Mouse (Mus musculus) NIH3T3 (cell line): ENCODE results near the gene Ttc39b.
"Not testable (repeated sequence)": the region's sequence is repeated elsewhere in the genome, so short reads cannot be mapped to it uniquely, and the experiment has no call there.

Experiments
- DNase-seq: peaks from one replicate; pipeline ENCODE4 v3.0.0-alpha.2; 2012; ENCODE audit warnings: low read depth

Ttc39b gene

DNA sequence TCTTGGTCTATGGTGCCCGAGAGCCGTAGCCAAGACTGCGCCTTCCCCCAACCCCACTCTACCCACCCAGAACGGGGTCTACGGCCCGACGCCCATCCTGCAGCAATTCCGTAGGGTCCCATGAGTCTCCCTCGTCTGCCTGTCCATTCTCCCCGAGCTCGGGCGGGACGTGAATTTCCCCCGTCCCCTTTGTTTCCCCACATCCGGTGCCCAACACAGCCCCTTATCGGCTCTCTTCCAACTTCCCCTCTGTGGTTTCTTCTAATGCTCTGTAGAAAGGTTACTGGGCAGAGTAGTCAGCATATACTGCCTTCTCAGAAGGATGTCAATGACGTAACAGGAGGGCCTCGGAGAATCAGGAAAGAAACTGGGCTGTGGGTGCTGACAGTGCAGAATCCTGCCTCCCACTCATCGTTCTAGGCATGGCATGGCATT lies 50.4 kb downstream of the Ttc39b start:
- DNase-seq: no peak

DNA sequence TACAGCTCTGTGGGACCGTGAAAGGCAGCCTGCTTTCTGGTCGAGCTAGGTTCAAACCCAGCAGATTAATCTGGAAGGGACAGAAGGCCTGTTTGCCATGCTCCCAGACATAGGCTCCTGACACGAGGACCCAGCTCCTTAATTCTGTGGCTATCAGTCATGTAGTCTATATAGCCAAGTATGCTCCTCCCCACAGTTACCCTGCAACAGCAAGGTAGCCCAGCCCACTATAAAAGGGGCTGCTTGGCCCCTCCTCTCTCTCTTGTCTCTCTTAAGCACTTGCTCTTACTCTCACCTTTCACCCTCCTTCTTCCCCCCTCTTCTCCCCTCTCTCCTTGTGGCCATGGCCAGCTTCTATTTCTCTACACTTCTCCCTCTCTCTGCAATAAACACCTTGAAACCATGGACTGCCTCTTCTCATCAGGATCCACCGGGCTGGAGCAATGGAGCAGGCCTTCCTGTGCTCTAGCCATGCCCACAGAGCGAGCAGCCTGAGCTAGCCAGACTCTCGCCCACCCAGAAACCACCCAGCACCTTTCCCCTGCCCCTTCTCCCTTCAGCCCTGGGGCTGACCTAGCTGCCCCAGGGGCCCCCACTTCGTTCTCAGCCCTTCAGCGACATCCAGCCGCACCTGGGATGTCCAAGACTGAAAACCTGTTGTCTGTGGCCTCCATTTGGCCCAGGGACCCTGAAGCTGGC lies 51.0 kb downstream of the Ttc39b start:
- no peak for DNase-seq

DNA sequence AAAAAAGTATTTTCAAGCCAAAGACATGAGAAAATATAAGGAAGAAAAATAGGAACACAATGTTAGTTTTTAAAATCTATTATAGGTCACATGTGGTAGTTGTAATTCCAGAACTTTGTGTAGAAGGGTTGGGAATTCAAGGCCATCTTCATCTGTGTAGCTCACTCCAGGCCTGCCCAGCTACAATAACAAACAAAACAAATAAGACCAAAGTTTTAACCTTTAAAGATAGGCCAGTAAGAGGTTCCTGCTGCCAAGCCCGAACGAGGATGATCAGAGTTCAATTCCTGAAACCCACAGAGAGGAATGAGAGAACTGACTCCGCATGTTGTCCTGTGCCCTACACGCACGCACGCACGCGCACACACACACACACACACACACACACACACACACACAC lies 53.6 kb downstream of the Ttc39b start:
- no peak for DNase-seq

DNA sequence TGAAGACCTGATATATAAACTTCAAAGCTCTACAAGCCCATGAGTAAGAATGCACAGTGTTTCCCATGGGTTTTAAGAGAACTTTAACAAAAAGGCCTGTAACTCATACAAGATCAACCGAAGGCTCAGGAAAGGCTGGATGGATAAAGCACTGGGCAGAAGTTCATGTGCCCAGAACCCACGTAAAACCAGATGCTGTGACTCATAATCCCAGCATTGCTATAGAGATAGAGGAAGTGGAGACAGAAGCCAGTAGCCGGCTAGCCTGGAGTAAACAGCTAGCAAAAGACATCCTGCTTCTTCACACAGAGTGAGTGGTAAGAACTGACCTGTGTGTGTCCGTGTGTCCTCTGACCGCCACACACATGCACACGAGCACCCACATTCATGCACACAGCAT lies 54.4 kb downstream of the Ttc39b start:
- DNase-seq: peak; percentile 79

DNA sequence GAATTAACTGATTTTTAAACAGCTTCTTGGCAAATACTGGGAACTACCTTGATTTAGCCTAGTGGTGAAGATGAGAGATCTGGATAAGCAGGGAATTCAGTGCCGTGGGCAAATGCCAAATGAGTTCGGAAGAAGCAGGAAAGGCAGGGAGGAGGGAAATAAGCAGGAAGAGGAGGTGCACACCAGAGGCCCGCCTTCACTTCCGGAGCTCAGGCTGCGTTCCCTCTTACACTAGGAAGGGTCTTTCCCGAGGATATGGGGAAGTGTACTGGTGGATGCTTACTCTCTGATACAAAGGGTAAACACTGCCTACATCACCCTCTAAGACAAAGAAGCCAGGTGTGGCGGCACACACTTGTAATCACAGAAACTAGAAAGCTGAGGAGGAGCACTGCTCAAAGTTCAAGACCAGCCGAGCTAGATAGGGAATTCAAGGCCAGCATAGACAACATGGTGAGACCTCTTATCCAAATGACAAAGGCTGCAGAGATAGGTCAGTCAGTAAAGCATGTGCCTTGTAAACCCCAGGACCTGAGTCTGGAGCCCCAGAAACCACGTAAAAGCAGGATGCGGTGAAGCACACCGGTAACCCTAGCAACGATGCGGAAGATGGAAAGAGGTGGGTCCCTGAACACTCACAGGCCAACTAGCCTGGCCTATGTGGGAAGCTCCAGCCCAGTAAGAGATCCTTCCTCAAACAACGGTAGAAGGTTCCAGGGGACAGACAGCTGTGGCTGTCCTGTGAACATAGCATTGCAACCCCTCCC lies 57.9 kb downstream of the Ttc39b start:
- DNase-seq: no peak

DNA sequence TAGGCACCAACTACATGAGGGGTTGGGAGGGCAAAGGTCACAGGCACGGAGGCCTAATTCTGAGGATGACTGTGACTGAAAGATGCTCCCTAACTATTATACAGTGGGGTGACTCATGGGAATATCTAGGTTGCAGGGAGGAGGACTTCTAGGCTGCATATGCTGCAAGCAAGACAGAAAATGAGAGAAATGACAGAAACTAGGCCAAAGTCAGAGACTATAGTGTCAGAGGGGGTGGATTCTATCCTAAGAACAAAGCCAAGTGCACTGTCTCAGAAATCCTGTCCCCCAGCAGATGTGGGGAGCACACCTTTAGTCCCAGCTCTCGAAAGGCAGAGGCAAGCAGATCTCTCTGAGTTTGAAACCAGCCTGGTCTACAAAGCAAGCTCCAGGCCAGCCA lies 59.2 kb downstream of the Ttc39b start:
- DNase-seq: no peak

DNA sequence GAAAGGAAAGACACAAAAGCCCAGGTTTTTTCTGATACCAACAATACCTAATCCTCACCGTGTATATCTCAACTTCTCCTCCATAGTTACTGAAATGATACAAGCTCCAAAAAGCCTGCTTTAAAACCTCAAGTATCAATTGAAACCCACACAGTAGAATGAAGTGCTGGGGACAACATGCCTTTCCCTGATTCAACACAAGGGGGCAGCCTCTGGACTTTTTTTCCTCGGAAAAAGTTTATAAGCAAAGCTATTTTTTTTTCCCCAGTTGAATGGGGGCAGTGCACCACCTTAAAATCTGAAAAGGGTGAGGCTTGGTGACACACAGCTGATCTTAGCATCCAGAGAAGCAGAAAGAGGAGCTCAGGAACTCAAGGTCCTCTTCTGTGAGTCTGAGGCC lies 62.1 kb downstream of the Ttc39b start:
- peak; percentile 87 for DNase-seq

DNA sequence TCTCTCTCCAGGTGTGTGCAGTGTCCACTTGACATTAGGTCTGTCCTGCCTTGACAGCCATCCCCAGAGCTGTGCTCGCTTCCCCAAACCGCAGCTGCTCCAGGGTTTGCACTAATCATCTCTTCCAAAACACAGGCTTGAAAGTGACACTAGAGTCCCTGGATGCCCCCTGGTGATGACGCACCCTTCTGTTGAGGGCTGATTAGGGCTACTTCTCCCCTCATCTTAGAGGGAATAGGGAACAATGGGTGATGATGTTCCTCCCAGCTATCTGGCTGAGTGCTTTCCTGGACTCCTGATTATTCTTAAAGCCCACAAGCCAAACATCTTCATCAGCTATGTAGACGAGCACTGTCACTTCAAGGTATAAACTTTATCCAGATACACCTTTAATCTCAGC lies 64.4 kb downstream of the Ttc39b start:
- DNase-seq: no peak

DNA sequence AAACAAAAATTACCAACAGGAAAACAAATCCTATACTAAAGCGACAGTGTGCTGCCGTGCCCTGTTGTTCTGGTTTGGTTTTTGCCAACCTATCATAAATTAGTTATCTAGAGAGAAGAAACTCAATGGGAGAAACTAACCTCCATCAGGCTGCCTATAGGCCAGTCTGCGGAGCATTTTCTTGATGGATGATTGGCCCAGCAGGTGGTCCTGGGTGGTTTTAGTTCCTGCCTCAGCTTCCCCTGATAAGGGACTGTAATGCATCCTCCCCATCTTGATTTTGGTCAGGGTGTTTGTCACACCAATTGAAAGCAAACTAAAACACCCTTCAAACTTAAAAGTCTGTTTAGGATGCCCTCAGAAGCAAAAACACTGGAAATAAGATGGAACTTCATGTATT lies 65.8 kb downstream of the Ttc39b start:
- no peak for DNase-seq

DNA sequence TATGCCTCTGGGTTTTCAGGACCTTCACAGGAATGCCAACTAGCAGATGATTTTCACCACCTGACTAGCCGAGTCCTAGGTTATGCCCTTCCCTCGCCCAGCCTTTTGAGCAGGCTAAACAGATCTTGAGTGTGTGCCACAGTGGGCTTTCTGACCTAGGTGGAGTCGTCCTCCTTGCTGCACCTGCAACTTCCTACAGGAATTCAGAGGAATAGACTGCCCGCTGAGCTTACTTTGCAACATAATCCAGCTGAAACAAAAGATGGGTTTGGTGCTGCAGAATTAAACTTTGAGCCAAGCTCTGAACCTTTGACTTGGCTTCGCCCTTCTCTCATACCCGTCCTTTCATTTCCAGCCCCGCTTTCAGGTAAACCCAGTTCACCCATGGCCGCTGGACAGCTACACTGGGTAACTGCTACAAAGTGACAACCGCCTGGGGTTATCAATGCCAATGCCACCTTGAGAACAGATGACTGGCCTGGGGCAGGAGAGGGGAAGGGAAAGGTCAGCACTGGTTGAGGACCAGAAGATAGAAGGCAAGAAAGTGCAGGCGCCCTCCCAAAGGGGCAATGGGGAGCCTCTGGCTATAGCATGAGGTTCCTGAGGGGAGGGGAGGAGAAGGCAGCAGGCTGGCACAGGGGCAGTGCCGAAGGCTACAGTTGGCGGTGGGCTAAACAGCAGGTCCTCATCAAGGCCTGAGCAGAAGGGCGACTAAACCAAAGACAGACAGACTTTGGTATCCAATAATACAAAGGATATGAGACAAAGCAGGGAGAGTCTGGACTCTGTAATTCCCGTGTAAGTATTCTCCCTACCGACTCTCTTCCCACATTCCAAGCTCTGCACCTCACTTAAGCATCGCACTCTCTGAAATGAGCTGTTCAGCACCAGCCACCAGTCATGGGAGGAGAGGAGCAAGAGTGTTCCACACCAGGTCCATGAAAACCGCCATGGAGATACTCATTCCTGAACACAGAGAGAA lies 66.5 kb downstream of the Ttc39b start:
- no peak for DNase-seq

DNA sequence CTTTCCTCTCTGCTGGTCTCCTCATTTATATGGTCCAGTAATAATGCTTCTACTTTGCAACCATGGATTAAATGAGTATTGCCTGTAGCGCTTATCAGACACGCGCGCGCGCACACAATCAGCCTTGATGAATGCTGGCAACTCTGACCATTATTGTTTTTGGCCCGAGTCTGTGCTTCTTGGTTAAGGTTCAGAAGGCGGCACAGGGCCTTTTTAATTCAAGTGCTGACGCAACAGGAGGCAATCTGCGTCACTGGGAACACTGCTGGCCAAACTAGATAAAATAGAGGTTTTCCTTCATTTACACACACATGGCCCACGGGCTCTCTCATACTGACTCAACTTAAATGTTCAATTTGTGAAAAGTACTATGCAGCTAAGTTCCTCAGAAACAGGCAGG lies 67.3 kb downstream of the Ttc39b start:
- peak; percentile 47 for DNase-seq

DNA sequence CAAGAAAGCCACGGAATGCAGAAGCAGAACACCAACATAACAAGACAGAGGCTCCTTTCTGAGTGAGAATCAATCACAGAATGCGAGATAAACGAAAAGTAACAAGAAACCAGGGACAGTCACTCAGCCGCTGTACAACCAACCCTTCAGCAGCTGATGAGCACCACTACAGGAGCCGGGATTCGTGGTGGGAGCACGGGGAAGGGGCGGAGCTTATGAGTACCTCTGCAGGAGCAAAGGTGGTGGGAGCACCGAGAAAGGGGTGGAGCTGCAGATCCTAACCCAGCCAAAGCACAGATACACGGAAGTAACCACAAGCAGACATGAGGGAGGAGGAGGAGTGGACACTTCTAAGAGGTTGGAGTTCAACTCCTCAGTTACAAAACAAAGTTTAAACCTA lies 69.1 kb downstream of the Ttc39b start:
- DNase-seq: no peak

DNA sequence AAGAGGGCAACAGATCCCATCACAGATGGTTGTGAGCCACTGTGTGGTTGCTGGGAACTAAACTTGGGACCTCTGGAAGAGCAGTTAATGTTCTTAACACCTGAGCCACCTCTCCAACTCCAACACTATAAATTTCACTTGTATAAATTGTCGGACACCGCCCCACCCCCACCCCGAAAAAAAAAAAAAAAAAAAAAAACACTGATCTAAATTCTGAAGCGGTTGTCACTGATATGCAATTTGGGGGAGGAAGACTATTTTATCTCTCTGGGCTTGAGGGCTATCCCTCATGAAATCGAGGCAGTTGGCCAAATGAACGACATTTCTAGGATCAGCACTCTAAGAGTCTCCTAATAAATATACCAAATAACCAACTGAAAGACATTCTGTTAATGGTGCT lies 70.4 kb downstream of the Ttc39b start:
- no peak for DNase-seq

DNA sequence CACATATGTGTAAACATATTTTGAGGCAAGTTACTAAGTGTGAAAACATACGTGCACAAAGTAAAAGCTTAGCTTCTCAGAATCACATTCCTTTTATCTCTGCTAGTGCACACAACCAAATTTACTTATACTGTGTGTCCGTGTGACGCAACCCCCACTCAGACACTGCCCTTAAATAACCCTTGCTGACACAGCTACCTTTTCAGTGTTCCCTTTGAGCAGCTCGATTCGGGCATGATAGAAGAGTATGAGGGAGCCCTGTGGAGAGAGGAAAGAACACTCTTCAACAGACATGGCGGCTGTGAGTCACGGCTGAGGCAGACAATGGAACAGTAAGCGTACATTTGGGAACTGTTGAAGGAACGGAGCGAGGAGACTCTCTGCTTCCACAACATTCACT lies 80.3 kb downstream of the Ttc39b start:
- DNase-seq: no peak

DNA sequence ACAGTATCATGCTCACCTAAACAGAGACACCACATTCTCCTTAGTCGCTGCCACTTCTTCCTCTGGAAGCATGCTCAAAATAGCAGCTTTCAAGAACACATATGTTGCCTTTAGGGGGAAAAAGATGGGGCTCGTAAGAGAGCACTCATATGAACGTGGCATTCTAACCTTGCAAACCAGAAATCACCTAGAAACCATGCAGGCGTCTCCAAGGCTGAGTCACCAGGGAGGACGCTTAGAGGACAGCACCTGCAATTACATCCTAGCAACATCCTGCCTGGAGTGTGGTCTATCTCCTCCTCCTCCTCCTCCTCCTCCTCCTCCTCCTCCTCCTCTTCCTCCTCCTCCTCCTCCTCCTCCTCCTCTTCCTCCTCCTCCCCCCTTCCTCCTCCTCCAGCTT lies 82.4 kb downstream of the Ttc39b start:
- no peak for DNase-seq

DNA sequence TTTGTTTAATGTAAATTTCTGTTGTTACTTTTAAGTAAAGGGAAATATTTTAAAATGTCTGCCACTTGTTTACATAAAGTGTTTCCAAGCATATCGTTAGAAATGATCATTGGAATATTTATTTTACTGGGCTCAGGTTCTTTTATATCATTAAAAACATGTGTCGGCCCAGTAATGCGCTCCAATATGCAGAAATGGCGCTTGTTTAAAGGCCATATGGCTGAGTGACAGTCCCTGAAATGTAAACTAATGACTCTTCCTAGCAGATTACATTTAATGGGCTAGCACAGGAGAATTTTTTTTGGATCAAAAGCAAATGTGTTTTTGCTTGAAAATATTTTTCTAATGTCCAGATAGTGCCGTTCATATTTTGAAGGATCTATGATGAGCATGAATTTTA lies 86.4 kb downstream of the Ttc39b start:
- no peak for DNase-seq

DNA sequence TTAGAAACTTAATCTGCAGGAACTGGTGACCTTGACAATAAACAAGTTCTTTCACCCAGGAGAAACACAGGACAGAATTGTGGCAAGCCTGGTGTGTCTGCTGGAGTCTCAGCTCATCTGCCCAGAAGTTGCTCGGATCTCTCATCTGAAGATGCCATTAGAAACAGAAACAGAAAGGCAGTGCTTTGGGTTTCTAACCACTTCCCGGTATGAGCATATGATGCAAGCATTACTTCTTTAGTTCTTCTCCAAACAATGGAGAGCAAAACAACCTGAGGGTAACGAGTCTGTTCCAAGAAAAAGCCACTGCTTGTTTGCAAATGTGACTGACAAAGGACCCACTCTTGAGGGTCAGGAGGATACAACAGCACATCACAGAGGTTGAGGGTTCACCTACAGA lies 88.8 kb downstream of the Ttc39b start:
- DNase-seq: not testable (repeated sequence)

DNA sequence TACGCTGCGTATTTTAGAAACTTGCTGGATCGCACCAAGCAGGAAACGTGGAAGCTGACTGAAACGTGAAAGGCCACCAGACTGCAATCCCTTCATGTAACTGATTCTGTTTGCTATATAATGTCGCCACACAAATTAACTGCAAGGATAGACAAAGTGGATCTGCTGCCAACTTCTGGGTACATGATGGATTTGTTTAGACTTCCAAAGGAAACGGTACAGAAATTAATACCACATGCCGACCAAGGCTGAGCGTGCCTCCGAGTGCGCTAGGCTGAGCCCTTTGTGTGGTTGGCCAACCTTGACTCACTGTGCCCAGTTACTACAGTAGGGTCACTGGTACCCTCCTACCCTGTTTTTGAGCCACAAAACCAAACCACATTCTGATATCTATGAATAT lies 89.3 kb downstream of the Ttc39b start:
- DNase-seq: peak; percentile 86

DNA sequence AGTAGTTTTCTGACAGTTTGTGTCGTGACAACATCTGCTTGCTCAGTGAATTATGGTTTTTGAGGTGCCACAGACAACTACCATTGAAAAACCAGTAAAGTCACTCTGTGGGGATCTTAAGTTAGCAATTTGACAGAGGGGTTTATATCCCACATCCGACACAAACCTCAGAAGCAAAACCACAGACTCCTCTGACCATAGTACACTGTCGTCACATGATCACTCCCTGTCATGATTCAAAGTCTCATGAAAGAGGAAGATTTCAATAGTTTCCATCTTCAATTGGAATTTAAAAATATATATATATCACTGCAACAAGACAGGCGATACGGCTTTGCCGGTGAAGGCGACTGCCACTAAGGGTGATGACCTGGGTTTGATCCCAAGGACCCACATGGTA lies 89.9 kb downstream of the Ttc39b start:
- DNase-seq: no peak

DNA sequence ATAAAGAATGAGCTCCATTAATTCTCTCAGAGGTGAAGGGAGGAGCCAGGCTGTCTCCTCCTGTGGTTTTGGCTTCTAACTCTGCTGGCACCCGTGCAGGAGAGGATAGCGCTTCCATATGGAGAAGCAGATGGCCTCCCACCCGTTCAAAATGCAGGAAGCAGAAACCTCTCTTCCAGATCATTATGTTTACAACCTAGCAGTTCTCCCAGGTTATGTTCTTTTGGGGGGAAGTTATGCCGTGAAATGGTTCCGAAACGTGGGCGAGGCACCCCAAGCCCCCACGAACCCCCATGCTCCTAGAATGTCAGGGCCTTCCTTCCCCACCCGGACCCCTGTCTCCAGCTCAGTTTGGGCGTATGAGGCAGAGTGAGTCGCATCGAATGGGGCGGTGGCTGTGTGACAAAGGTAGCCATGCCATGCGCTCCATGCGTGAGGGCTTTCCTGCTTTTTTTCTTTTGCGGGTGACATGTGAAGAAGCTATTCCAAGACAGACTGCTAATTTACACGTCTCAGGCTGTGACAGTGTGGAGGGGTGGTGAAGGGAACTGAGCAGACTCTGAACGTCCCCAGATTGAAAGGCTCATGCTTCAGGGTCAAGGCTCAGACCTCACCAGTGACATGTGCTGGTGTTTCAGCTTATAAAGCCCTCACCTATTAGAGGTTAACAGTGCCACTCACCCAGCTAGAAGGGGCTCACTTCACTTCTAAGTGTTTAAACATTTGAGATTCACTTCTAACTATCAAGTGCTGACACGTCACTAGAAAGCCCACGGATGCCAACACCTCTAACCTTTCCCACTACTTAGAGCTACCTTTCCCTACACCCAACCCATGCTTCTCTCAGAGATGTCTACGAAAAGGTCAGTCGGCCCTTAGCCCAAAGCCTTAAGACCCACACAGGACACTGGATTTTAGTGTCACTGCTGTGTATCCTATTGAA lies 90.6 kb downstream of the Ttc39b start:
- DNase-seq: peak; percentile 79

DNA sequence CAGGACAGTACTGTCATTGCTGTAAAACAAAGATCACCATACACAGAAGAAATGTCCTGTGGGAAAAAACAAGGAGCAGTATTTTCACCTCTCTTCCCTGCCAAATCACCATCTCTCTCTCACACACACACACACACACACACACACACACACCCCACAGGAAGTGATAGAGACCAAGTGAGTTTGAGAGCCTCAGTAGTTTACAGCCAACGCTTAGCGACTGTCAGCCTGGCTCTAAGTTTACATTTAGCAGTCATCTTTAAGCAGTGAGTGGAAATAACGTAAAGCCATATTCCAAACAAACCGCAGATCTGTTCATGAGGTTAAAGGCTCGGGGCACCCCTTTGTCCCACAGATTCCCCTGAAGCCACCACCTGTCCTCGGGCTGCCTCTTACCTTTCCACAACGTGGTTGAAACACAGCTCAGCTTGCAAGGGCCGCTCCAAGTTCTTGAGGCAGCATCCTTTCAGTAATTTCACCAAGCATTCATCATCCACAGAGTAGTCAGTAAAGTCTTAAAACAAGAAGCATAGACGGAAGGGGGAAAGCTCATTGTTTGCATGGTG lies 91.7 kb downstream of the Ttc39b start:
- no peak for DNase-seq
